Comparison of ENCODE assay signal across 8 mouse cellular contexts in the genomic region with DNA sequence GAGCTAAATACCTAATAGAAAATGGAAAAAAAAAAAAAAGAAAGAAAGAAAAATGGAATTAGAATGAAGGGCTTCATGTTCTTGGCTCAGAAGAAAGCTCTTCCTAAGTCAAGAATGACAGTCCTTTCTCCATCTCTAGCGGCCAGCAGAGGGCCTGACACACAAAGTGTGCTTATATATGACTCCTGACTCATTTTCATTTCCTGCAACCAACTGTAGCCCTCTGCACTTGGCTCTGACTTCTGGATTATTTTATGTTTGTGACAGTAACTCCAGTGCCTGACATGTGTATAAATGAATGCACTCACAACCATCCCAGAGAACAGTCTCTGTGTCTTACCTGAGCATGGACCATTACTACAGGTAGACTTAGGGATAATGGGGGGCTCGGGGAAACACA. TPM values are rescaled to one million over a fixed set of nuclear protein-coding genes. Genes with fewer than 3 reads are reported as not detected.
DNase-seq lines count a peak whose midpoint lies in the region; ATAC-seq and TF ChIP-seq lines count a peak whose summit lies in the region.

No protein-coding gene starts in this region.

- no peaks in the 10 kb centered on the region for H3K9me3 ChIP-seq in midbrain, embryonic 10.5 days (replicated peaks)
- H3K9me3 ChIP-seq in midbrain, embryonic 13.5 days: no peaks in the 10 kb centered on the region

- H3K4me2 ChIP-seq in midbrain, embryonic 13.5 days (replicated peaks): no peak overlapping the region
- H3K4me2 ChIP-seq in myocyte (ENCODE audit: low read depth): peak overlapping the region; percentile 88

- H3K79me2 ChIP-seq in myocyte (ENCODE audit: control insufficient read depth, insufficient read depth): no peaks in the 10 kb centered on the region

- H3K36me3 ChIP-seq in midbrain, embryonic 10.5 days: no peaks in the 10 kb centered on the region
- no peaks in the 10 kb centered on the region for H3K36me3 ChIP-seq in midbrain, embryonic 13.5 days
- H3K36me3 ChIP-seq in myocyte (ENCODE audit: control insufficient read depth, insufficient read depth): no peaks in the 10 kb centered on the region

- no peak for ATAC-seq in midbrain, embryonic 13.5 days

- H3ac ChIP-seq in myocyte (ENCODE audit: control insufficient read depth, insufficient read length): no peak overlapping the region

- no peak overlapping the region for H3K27ac ChIP-seq in midbrain, embryonic 10.5 days (replicated peaks)
- H3K27ac ChIP-seq in midbrain, embryonic 13.5 days: no peak overlapping the region

- H3K27me3 ChIP-seq in midbrain, embryonic 10.5 days (ENCODE audit: low read depth, poor library complexity, severe bottlenecking): peaks cover 44% of the 10 kb centered on the region
- H3K27me3 ChIP-seq in midbrain, embryonic 13.5 days: peaks cover 40% of the 10 kb centered on the region
- no peaks in the 10 kb centered on the region for H3K27me3 ChIP-seq in myocyte (ENCODE audit: control insufficient read depth, insufficient read depth, insufficient read length)

- H3K9ac ChIP-seq in midbrain, embryonic 13.5 days (replicated peaks): no peak overlapping the region

- peak; percentile 16 to 37 for DNase-seq in cerebellum, postnatal 14 days
- DNase-seq in cerebellum, adult 11-12 months: no peak
- DNase-seq in midbrain, embryonic 10.5 days (ENCODE audit: low spot score): peak; percentile 24
- DNase-seq in embryo, embryonic 10.5 days (ENCODE audit: low spot score): peak; percentile 60
- DNase-seq in ovary, postnatal 36 days (ENCODE audit: low spot score): no peak
- no peak for DNase-seq in right cerebral cortex, adult 2 months (ENCODE audit: low spot score in 2 of 2)

- 54% methylated on average over 2 of the region's 2 CpGs for WGBS in midbrain, embryonic 10.5 days
- 65% methylated on average over 2 of the region's 2 CpGs for WGBS in midbrain, embryonic 13.5 days

- TF ChIP-seq POLR2A in myocyte (IDR thresholded peaks at IDR 0.05; ENCODE audit: insufficient read length, low read depth): no peak

- no peak overlapping the region for H3K4me3 ChIP-seq in midbrain, embryonic 10.5 days
- H3K4me3 ChIP-seq in midbrain, embryonic 13.5 days (replicated peaks): no peak overlapping the region
- H3K4me3 ChIP-seq in myocyte: no peak overlapping the region

- H3K4me1 ChIP-seq in midbrain, embryonic 10.5 days: peaks cover 16% of the 10 kb centered on the region
- peaks cover 17% of the 10 kb centered on the region for H3K4me1 ChIP-seq in midbrain, embryonic 13.5 days (replicated peaks)

TF ChIP-seq in myocyte, 11 proteins besides CTCF, POLR2A, EP300 and RAD21:
- TF ChIP-seq E2F4 (IDR thresholded peaks at IDR 0.05; ENCODE audit: insufficient read depth) (no peak), MAX (IDR thresholded peaks at IDR 0.05; ENCODE audit: low read depth) (no peak), USF1 (IDR thresholded peaks at IDR 0.05; ENCODE audit: low read depth) (no peak), REST (IDR thresholded peaks at IDR 0.05; ENCODE audit: insufficient read depth, insufficient read length) (no peak), TCF12 (IDR thresholded peaks at IDR 0.05; ENCODE audit: insufficient read depth, poor library complexity, severe bottlenecking) (no peak), CEBPB (IDR thresholded peaks at IDR 0.05; ENCODE audit: insufficient read depth, poor library complexity, severe bottlenecking) (no peak), MYOD1 (IDR thresholded peaks at IDR 0.05; ENCODE audit: control insufficient read depth in 1 of 3, insufficient read length in 2 of 3, low read depth in 2 of 3) (no peak), TCF3 (IDR thresholded peaks at IDR 0.05; ENCODE audit: insufficient read length, low read depth) (no peak), SRF (IDR thresholded peaks at IDR 0.05; ENCODE audit: control insufficient read depth, insufficient read length, low read depth) (no peak), MYOG (IDR thresholded peaks at IDR 0.05; ENCODE audit: control insufficient read depth in 1 of 3, insufficient read depth in 1 of 3, insufficient read length in 2 of 3, low read depth in 2 of 3) (no peak), POLR2AphosphoS2 (IDR thresholded peaks at IDR 0.05; ENCODE audit: insufficient read length, low read depth) (no peak)
TF ChIP-seq in myocyte: peak in this region for 0.

RNA-seq across cellular contexts. Expression of a gene that starts 2.0 kb away (rescaled TPM):
- polyA plus RNA-seq in midbrain, embryonic 10.5 days (2016; fragmentation: Nextera tagmentation; extraction: Ambion mirVana): 0.35 and 0.93 TPM in 2 replicates
- polyA plus RNA-seq in midbrain, embryonic 13.5 days (2015; fragmentation: Nextera tagmentation; extraction: Ambion mirVana): 0.15 and 0.42 TPM in 2 replicates
- polyA plus RNA-seq in myocyte (2012; fragmentation: generic; extraction: Trizol): 0.48 TPM

RNA-seq across cellular contexts. Expression of a gene that starts 20.0 kb away (rescaled TPM):
- polyA plus RNA-seq in midbrain, embryonic 10.5 days (2016; fragmentation: Nextera tagmentation; extraction: Ambion mirVana): 4.4 and 5.2 TPM in 2 replicates
- polyA plus RNA-seq in midbrain, embryonic 13.5 days (2015; fragmentation: Nextera tagmentation; extraction: Ambion mirVana): 7.8 and 11.5 TPM in 2 replicates
- 0.18 TPM for polyA plus RNA-seq in myocyte (2012; fragmentation: generic; extraction: Trizol)

RNA-seq across cellular contexts. Expression of a gene that starts 31.1 kb away (rescaled TPM):
- polyA plus RNA-seq in midbrain, embryonic 10.5 days (2016; fragmentation: Nextera tagmentation; extraction: Ambion mirVana): 9.2 and 9.3 TPM in 2 replicates
- polyA plus RNA-seq in midbrain, embryonic 13.5 days (2015; fragmentation: Nextera tagmentation; extraction: Ambion mirVana): 8.8 and 9.0 TPM in 2 replicates
- polyA plus RNA-seq in myocyte (2012; fragmentation: generic; extraction: Trizol): 4.1 TPM

Comparison
In these comparisons a context has a peak if more than half of its experiments do, and no peak if none do; other contexts are left out.
1. DNase-seq: peak in cerebellum, postnatal 14 days (2 of 2), midbrain, embryonic 10.5 days (single experiment) and embryo, embryonic 10.5 days (single experiment); none in cerebellum, adult 11-12 months (single experiment), ovary, postnatal 36 days (single experiment) and right cerebral cortex, adult 2 months (0 of 2).